Mouse (Mus musculus): ENCODE results near the gene Olfr1250.
"Not testable (repeated sequence)": the region's sequence is repeated elsewhere in the genome, so short reads cannot be mapped to it uniquely, and the experiment has no call there.

The Olfr1250 gene

DNA sequence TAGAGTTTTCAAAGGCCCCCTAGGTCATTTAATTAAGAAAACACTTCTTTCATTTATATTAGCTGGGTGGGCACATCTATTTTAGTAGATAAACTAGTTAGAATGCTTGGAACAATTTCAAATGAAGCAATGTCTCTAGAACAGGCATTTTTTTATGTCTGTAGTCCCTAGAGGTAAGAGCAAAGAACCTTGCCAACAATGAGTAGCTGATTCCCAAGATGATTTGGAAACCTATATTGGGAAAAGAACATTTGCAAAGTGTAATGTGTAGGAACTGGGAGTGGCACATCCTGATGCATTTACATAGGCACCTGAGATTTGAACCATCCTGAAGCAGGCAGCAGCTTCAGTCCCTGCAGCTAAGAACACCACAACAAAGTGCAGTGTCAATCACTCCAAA is at the start of gene Olfr1250:
TSS of gene Olfr1250 (minus strand) at position 101 of the 400 bp plus-strand sequence.
- DNase-seq, result no peak

DNA sequence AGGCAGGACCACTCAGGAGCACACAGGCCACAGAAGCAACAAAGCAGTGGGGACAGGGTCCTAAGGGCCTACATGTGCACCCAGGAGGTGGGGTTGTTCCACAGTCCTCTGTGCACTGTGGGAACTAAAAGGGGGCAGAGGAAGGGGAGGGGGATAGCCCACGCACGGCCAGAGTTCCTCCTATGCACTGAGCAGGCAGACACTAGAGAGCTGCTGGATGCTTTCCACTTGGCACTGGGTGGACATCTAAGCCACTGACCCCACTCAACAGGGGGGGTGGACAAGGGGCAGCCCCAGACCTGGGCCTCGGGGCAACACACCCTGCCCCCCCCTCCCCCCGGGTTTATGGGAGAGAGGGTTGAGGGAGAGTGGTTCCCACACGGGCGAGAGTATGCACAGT is 30.7 kb upstream of the Olfr1250 start:
- DNase-seq, result no peak

DNA sequence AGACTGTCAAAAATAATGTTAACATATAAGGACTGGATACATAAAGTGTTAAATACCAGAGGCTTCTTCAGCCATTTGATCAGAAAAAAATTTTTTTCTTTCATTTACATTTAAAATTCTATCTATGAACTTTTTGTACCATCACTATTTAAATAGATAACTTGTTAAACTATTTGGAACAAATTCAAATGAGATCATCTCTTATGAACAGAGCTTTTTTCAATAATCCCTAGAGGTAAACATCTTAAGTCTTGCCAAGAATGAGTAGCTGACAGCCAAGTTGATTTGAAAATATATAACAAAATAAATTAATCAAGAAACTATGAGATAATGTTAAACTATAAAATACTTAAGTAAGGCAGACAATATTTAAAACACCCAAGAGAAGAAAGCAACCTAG is 10.6 kb upstream of the Olfr1250 start, which contains the start of gene Olfr1251:
TSS of gene Olfr1251 (minus strand) at position 101 of the 400 bp plus-strand sequence.
- no peak for DNase-seq

DNA sequence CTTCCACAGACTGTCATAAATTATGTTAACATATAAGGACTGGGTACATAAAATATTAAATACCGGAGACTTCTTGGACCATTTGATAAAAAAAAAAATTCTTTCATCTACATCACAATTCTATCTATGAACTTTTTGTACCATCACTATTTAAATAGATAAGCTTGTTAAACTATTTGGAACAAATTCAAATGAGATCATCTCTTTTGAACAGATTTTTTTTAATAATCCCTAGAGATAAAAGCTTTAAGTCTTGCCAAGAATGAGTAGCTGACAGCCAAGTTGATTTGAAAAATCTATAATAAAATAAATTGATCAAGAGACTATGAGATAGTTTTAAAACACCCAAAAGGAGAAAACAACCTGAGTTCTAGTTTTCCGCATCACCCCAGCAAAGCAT is 26.4 kb downstream of the Olfr1250 start, which contains the start of gene Olfr1249:
TSS of gene Olfr1249 (minus strand) at position 101 of the 400 bp plus-strand sequence.
- no peak for DNase-seq

DNA sequence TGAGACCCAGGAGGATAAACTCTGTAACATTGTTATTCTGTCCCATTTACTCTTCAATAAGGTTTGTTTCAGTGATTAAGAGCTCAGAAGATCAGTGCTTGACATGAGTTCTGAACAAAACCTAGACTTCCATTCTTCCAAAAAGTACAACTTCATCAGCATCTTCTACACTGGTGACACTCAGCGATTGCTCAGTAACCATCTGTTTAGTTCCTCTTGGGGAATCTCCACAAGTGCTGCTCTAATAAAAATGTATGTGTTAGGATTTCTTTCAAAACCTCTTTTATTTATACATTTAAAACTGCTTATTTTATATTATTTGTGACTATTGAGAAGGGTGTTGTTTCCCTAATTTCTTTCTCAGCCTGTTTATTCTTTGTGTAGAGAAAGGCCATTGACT is 43.1 kb downstream of the Olfr1250 start, which contains the start of gene Olfr1248:
TSS of gene Olfr1248 (minus strand) at position 101 of the 400 bp plus-strand sequence.
- DNase-seq, result not testable (repeated sequence)

DNA sequence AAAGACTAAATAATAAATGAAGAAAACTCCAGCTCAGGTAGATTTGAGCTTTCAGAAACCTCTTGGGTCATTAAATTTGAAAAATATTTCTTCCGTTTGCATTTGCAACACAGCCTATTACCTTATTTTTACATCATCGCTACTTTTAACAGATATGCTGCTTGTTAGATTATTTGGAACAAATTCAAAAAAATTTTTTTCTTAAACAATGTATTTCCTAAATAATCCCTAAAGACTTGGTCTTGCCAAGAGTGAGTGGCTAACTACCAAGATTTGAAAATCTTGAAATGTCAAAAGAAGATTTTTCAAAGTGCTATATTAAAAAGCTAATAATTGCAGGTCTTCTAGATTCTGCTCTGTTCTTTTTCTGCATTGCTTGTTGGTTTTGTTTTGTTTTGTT is 47.2 kb downstream of the Olfr1250 start, which contains the start of gene Olfr1247:
TSS of gene Olfr1247 (minus strand) at position 101 of the 400 bp plus-strand sequence.
- no peak for DNase-seq
